Mouse (Mus musculus): Measurements from ENCODE around the gene Srcin1. TPM values are rescaled to one million over a fixed set of nuclear protein-coding genes. Genes with fewer than 3 reads are reported as not detected.

Srcin1 gene
- polyA plus RNA-seq, 1 experiment, result 0.03 TPM

- Histone ChIP-seq H3K36me3 (replicated peaks; ENCODE audit: low read length) (no peaks in the 10 kb centered on the region), H3K27me3 (replicated peaks) (peaks cover 95% of the 10 kb centered on the region), H3K4me3 (replicated peaks) (no peak overlapping the region), H3K4me1 (peaks cover 49% of the 10 kb centered on the region), H3K9me3 (no peaks in the 10 kb centered on the region)
- TF ChIP-seq GATA1 (IDR thresholded peaks at IDR 0.05; ENCODE audit: borderline replicate concordance, low read length) (no peak), FLI1 (IDR thresholded peaks at IDR 0.05; ENCODE audit: low read length) (no peak)
Observed at GRCm38 (mm10) chr11:97530069-97530468, 45.9 kb downstream of the Srcin1 start.

DNA sequence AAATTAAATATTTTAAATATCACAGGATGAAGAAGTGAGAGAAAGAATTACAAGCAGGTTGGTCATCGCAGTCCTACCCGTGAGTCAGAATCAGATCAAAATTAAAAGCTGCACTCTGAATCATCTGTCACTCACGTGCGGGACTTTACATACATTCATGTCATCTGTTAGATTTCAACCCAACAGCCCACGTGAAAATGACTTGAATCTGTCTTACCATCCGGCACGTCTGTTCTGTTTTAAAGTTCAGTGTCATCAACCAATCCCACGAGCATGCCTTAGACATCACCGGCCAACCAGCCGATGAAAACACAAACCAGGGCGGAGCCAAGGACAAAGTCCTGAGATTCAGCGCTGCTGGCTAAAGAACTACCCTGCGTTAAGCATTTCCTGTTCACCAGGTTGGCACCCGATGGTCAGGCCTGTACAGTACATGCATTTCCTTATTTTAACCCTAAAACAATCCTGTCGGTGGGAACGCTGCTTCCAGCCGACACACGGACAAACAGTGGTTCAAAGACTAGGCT lies 47.6 kb downstream of the Srcin1 start:
- TF ChIP-seq FLI1 (IDR thresholded peaks at IDR 0.05; ENCODE audit: low read length) (no peak), GATA1 (IDR thresholded peaks at IDR 0.05; ENCODE audit: borderline replicate concordance, low read length) (no peak)
- H3K9me3 ChIP-seq, result no peaks in the 10 kb centered on the region
- H3K4me3 ChIP-seq (replicated peaks), result no peak overlapping the region
- H3K4me1 ChIP-seq, result peaks cover 41% of the 10 kb centered on the region
- no peaks in the 10 kb centered on the region for H3K36me3 ChIP-seq (replicated peaks; ENCODE audit: low read length)
- H3K27me3 ChIP-seq (replicated peaks), result peaks cover 95% of the 10 kb centered on the region

GRCm38 (mm10) chr11:97525313-97525712 lies 50.7 kb downstream of the Srcin1 start:
- Histone ChIP-seq H3K4me1 (peaks cover 12% of the 10 kb centered on the region; the same call in 1 of the 2 replicates), H3K36me3 (replicated peaks; ENCODE audit: low read length) (no peaks in the 10 kb centered on the region), H3K4me3 (replicated peaks) (no peak overlapping the region), H3K9me3 (no peaks in the 10 kb centered on the region), H3K27me3 (replicated peaks) (peaks cover 93% of the 10 kb centered on the region)
- TF ChIP-seq GATA1 (IDR thresholded peaks at IDR 0.05; ENCODE audit: borderline replicate concordance, low read length), result no peak
- TF ChIP-seq FLI1 (IDR thresholded peaks at IDR 0.05; ENCODE audit: low read length), result no peak

- TF ChIP-seq FLI1 (IDR thresholded peaks at IDR 0.05; ENCODE audit: low read length) (no peak), GATA1 (IDR thresholded peaks at IDR 0.05; ENCODE audit: borderline replicate concordance, low read length) (no peak)
- Histone ChIP-seq H3K36me3 (replicated peaks; ENCODE audit: low read length) (no peaks in the 10 kb centered on the region), H3K4me3 (replicated peaks) (no peak overlapping the region), H3K9me3 (no peaks in the 10 kb centered on the region), H3K27me3 (replicated peaks) (peaks cover 93% of the 10 kb centered on the region), H3K4me1 (peaks cover 8% of the 10 kb centered on the region; the same call in 1 of the 2 replicates)
Observed at GRCm38 (mm10) chr11:97524306-97524705, 51.7 kb downstream of the Srcin1 start.

GRCm38 (mm10) chr11:97523827-97524261 lies 52.1 kb downstream of the Srcin1 start:
- Histone ChIP-seq H3K9me3 (no peaks in the 10 kb centered on the region), H3K36me3 (replicated peaks; ENCODE audit: low read length) (no peaks in the 10 kb centered on the region), H3K27me3 (replicated peaks) (peaks cover 94% of the 10 kb centered on the region), H3K4me3 (replicated peaks) (no peak overlapping the region), H3K4me1 (peaks cover 12% of the 10 kb centered on the region)
- TF ChIP-seq GATA1 (IDR thresholded peaks at IDR 0.05; ENCODE audit: borderline replicate concordance, low read length) (no peak), FLI1 (IDR thresholded peaks at IDR 0.05; ENCODE audit: low read length) (no peak)

GRCm38 (mm10) chr11:97523107-97523506 lies 52.9 kb downstream of the Srcin1 start:
- Histone ChIP-seq H3K36me3 (replicated peaks; ENCODE audit: low read length) (no peaks in the 10 kb centered on the region), H3K9me3 (no peaks in the 10 kb centered on the region), H3K27me3 (replicated peaks) (peaks cover 94% of the 10 kb centered on the region), H3K4me3 (replicated peaks) (no peak overlapping the region), H3K4me1 (peaks cover 14% of the 10 kb centered on the region)
- TF ChIP-seq FLI1 (IDR thresholded peaks at IDR 0.05; ENCODE audit: low read length), result no peak
- TF ChIP-seq GATA1 (IDR thresholded peaks at IDR 0.05; ENCODE audit: borderline replicate concordance, low read length), result no peak

GRCm38 (mm10) chr11:97521741-97522474 lies 54.1 kb downstream of the Srcin1 start:
- TF ChIP-seq FLI1 (IDR thresholded peaks at IDR 0.05; ENCODE audit: low read length) (no peak), GATA1 (IDR thresholded peaks at IDR 0.05; ENCODE audit: borderline replicate concordance, low read length) (no peak)
- H3K4me3 ChIP-seq (replicated peaks), result no peak overlapping the region
- no peaks in the 10 kb centered on the region for H3K9me3 ChIP-seq
- H3K36me3 ChIP-seq (replicated peaks; ENCODE audit: low read length), result no peaks in the 10 kb centered on the region
- peaks cover 14% of the 10 kb centered on the region for H3K4me1 ChIP-seq
- peaks cover 98% of the 10 kb centered on the region for H3K27me3 ChIP-seq (replicated peaks)

DNA sequence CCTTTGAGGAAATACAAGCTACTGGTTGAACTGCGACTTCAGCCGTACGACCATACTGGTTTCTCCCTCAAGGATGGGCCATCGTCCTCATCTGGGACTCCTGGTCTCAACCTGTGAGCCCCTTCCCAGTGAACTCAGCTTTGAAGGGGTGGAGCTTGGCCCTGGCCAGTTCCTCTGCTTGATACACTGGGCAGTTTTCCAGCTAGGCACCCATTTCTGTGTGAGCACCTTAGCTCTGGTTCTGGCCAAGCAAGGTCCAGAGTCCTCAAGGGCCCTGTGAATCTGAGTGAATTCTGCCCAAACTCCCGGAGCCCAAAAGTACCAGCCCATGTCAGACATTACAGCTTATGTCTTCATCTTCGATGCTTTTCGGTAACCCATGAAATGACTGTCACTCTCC lies 55.4 kb downstream of the Srcin1 start:
- Histone ChIP-seq H3K4me3 (replicated peaks) (no peak overlapping the region), H3K9me3 (no peaks in the 10 kb centered on the region), H3K27me3 (replicated peaks) (peaks cover 96% of the 10 kb centered on the region), H3K4me1 (peaks cover 17% of the 10 kb centered on the region), H3K36me3 (replicated peaks; ENCODE audit: low read length) (no peaks in the 10 kb centered on the region)
- TF ChIP-seq FLI1 (IDR thresholded peaks at IDR 0.05; ENCODE audit: low read length) (no peak), GATA1 (IDR thresholded peaks at IDR 0.05; ENCODE audit: borderline replicate concordance, low read length) (no peak)

DNA sequence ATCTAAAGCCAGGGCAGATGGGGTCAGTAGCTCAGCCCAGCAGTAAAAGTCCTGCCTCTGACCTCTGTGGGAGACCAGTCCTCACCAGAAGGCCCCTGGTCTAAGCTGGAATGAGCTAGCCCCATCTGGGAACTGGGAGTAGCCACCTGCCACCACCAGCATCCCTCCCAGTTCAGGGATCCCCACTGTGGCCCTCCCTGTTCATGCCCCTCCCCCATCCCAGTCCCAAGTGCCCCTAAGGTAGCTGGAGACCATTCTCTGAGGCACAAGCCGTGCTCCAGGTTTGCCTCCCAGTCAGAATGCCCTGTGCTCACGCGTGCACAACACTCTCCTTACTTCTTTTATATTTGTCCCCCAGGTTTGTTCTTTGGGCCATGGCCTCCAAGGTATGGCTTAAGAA lies 62.9 kb downstream of the Srcin1 start:
- Histone ChIP-seq H3K27me3 (replicated peaks) (peaks cover 32% of the 10 kb centered on the region), H3K9me3 (peaks cover 10% of the 10 kb centered on the region), H3K4me3 (replicated peaks) (no peak overlapping the region), H3K4me1 (peaks cover 51% of the 10 kb centered on the region), H3K36me3 (replicated peaks; ENCODE audit: low read length) (no peaks in the 10 kb centered on the region)
- no peak for TF ChIP-seq FLI1 (IDR thresholded peaks at IDR 0.05; ENCODE audit: low read length)
- TF ChIP-seq GATA1 (IDR thresholded peaks at IDR 0.05; ENCODE audit: borderline replicate concordance, low read length), result no peak

- Histone ChIP-seq H3K36me3 (replicated peaks; ENCODE audit: low read length) (no peaks in the 10 kb centered on the region), H3K4me3 (replicated peaks) (peak overlapping the region; percentile 90), H3K27me3 (replicated peaks) (peaks cover 26% of the 10 kb centered on the region), H3K9me3 (peaks cover 10% of the 10 kb centered on the region), H3K4me1 (peaks cover 56% of the 10 kb centered on the region)
- TF ChIP-seq GATA1 (IDR thresholded peaks at IDR 0.05; ENCODE audit: borderline replicate concordance, low read length) (no peak), FLI1 (IDR thresholded peaks at IDR 0.05; ENCODE audit: low read length) (no peak)
Observed at GRCm38 (mm10) chr11:97512511-97512910, 63.5 kb downstream of the Srcin1 start.
